ENCODE assay signal across 25 mouse cellular contexts in genomic region chr16:45998231-45998630, GRCm38 (mm10). TPM values are rescaled to one million over a fixed set of nuclear protein-coding genes. Genes with fewer than 3 reads are reported as not detected.
DNase-seq lines count a peak whose midpoint lies in the region; ATAC-seq and TF ChIP-seq lines count a peak whose summit lies in the region.
"Had no signal": no experiment of that assay in that cellular context is flagged by ENCODE, and none has a peak within 500 bp of the region (broad histone marks: within the 10 kb centered on the region; RNA-seq: fewer than 3 reads in every experiment).

No protein-coding gene starts in this region.

- peak; percentile 61 for DNase-seq in midbrain, embryonic 11.5 days (ENCODE audit: low spot score, missing footprints)
- no peak for DNase-seq in midbrain, postnatal 0 days (ENCODE audit: low spot score)
- DNase-seq in T-cell, adult 2 months (ENCODE audit: low spot score), result peak; percentile 37
- DNase-seq in left cerebral cortex, postnatal 10 days (ENCODE audit: extremely low spot score in 1 of 2, low spot score in 2 of 2), result no peak
- DNase-seq: adrenal gland, adult 8-10 months; adrenal gland, postnatal 25 days; B cell, adult 2 months; cerebellum, adult 18-20 months; cerebellum, adult 9-10 months; cerebellum, postnatal 14 days; gastrocnemius, postnatal 10 days; gastrocnemius, postnatal 36 days; kidney, adult 18-20 months had no signal

- H3K4me1 ChIP-seq in midbrain, embryonic 11.5 days (ENCODE audit: control insufficient read depth, insufficient read depth, low read length), result peaks cover 6% of the 10 kb centered on the region; the same call in 1 of the 2 replicates
- 0 out of 2 replicates have a peak, but pooled peaks cover 3% of the 10 kb centered on the region for H3K4me1 ChIP-seq in midbrain, postnatal 0 days (ENCODE audit: insufficient read depth, low read length)
- H3K4me1 ChIP-seq in heart, embryonic 11.5 days (ENCODE audit: control insufficient read depth, insufficient read depth, low read length), result no peaks in the 10 kb centered on the region
- H3K4me1 ChIP-seq: heart, embryonic 13.5 days had no signal

- H3K9me3 ChIP-seq in midbrain, embryonic 11.5 days (ENCODE audit: control insufficient read depth, low read length), result no peaks in the 10 kb centered on the region
- no peaks in the 10 kb centered on the region for H3K9me3 ChIP-seq in midbrain, postnatal 0 days (ENCODE audit: low read length)
- no peaks in the 10 kb centered on the region for H3K9me3 ChIP-seq in heart, embryonic 11.5 days (replicated peaks; ENCODE audit: control insufficient read depth, low read length)
- H3K9me3 ChIP-seq: forebrain, embryonic 10.5 days; forebrain, embryonic 13.5 days; heart, embryonic 13.5 days; hindbrain, embryonic 12.5 days; hindbrain, embryonic 15.5 days had no signal

- no peak for ATAC-seq in midbrain, embryonic 11.5 days (ENCODE audit: low FRiP score)
- no peak for ATAC-seq in midbrain, postnatal 0 days (ENCODE audit: low FRiP score)
- peak; percentile 7 for ATAC-seq in inflammation-experienced regulatory T-cells, adult 6 months
- ATAC-seq in heart, embryonic 11.5 days (replicated peaks; ENCODE audit: insufficient number of reproducible peaks, low FRiP score, low TSS enrichment), result no peak
- ATAC-seq: forebrain, embryonic 13.5 days; forebrain, embryonic 16.5 days; intestine, embryonic 16.5 days; Patski had no signal

- no peaks in the 10 kb centered on the region for H3K27me3 ChIP-seq in midbrain, embryonic 11.5 days (ENCODE audit: control insufficient read depth, insufficient read depth, low read length)
- no peaks in the 10 kb centered on the region for H3K27me3 ChIP-seq in midbrain, postnatal 0 days (ENCODE audit: insufficient read depth, low read length)
- H3K27me3 ChIP-seq in heart, embryonic 11.5 days (ENCODE audit: control insufficient read depth, insufficient read depth, low read length), result no peaks in the 10 kb centered on the region
- H3K27me3 ChIP-seq: CH12.LX; forebrain, embryonic 13.5 days; heart, embryonic 13.5 days; hindbrain, embryonic 12.5 days; hindbrain, embryonic 15.5 days; Patski had no signal

- no peak overlapping the region for H3K27ac ChIP-seq in midbrain, embryonic 11.5 days (ENCODE audit: low read depth, low read length)
- no peak overlapping the region for H3K27ac ChIP-seq in midbrain, postnatal 0 days (ENCODE audit: low read depth, low read length)
- no peak overlapping the region for H3K27ac ChIP-seq in heart, embryonic 11.5 days (ENCODE audit: low read depth, low read length)
- H3K27ac ChIP-seq: forebrain, embryonic 10.5 days; heart, embryonic 13.5 days; hindbrain, embryonic 12.5 days; hindbrain, embryonic 15.5 days had no signal

- TF ChIP-seq CTCF in midbrain, postnatal 0 days (IDR thresholded peaks at IDR 0.05), result no peak

- intact Hi-C loops in left cerebral cortex, postnatal 10 days (cut with DNase I), result no loop called here

- H3K9ac ChIP-seq in midbrain, embryonic 11.5 days (ENCODE audit: low read length), result no peak overlapping the region
- no peak overlapping the region for H3K9ac ChIP-seq in midbrain, postnatal 0 days (replicated peaks; ENCODE audit: low read length, poor library complexity, severe bottlenecking)
- no peak overlapping the region for H3K9ac ChIP-seq in heart, embryonic 11.5 days (ENCODE audit: low read depth, low read length)
- H3K9ac ChIP-seq: forebrain, embryonic 13.5 days; heart, embryonic 13.5 days; hindbrain, embryonic 12.5 days; hindbrain, embryonic 15.5 days had no signal

- H3K4me2 ChIP-seq in midbrain, embryonic 11.5 days, result no peak overlapping the region
- no peak overlapping the region for H3K4me2 ChIP-seq in midbrain, postnatal 0 days (ENCODE audit: low read depth, low read length, poor library complexity, severe bottlenecking)
- H3K4me2 ChIP-seq in heart, embryonic 11.5 days, result no peak overlapping the region
- H3K4me2 ChIP-seq: forebrain, embryonic 13.5 days; heart, embryonic 13.5 days; hindbrain, embryonic 12.5 days; hindbrain, embryonic 15.5 days had no signal

- 83% methylated on average over 7 of the region's 7 CpGs for WGBS in midbrain, embryonic 11.5 days
- 81% methylated on average over 7 of the region's 7 CpGs for WGBS in midbrain, postnatal 0 days
- 64% methylated on average over 7 of the region's 7 CpGs for WGBS in heart, embryonic 11.5 days (ENCODE audit: insufficient replicate concordance)

- no peak overlapping the region for H3K4me3 ChIP-seq in midbrain, embryonic 11.5 days (ENCODE audit: low read depth, low read length)
- H3K4me3 ChIP-seq in midbrain, postnatal 0 days (ENCODE audit: low read depth, low read length), result no peak overlapping the region
- H3K4me3 ChIP-seq in heart, embryonic 11.5 days (ENCODE audit: low read depth, low read length), result no peak overlapping the region
- H3K4me3 ChIP-seq: forebrain, embryonic 10.5 days; forebrain, embryonic 13.5 days; heart, embryonic 13.5 days; hindbrain, embryonic 12.5 days; hindbrain, embryonic 15.5 days had no signal

- H3K36me3 ChIP-seq in midbrain, embryonic 11.5 days (ENCODE audit: control insufficient read depth, insufficient read depth, low read length), result no peaks in the 10 kb centered on the region
- H3K36me3 ChIP-seq in midbrain, postnatal 0 days (ENCODE audit: insufficient read depth, low read length), result no peaks in the 10 kb centered on the region
- H3K36me3 ChIP-seq in heart, embryonic 11.5 days (ENCODE audit: control insufficient read depth, insufficient read depth, low read length), result no peaks in the 10 kb centered on the region
- H3K36me3 ChIP-seq: forebrain, embryonic 10.5 days; G1E; heart, embryonic 13.5 days; hindbrain, embryonic 12.5 days; hindbrain, embryonic 15.5 days had no signal

RNA-seq across cellular contexts. Expression of gene Plcxd2, which starts 11.8 kb away (rescaled TPM):
- 3.1 and 3.4 TPM in 2 replicates for polyA plus RNA-seq in midbrain, embryonic 11.5 days (2014; fragmentation: Nextera tagmentation; extraction: Ambion mirVana)
- 40.5 and 41.5 TPM in 2 replicates for total RNA-seq in midbrain, postnatal 0 days (2014; rRNA removed)
- polyA plus RNA-seq in midbrain, postnatal 0 days (2015; fragmentation: Nextera tagmentation; extraction: Ambion mirVana), result 12.9 and 13.3 TPM in 2 replicates
- polyA plus RNA-seq in inflammation-experienced regulatory T-cells, adult 6 months (2017; shearing (Covaris generic)), result 1 to 10 TPM; 2.6 to 6.1 (median 5.4) TPM
- 0.49 and 0.83 TPM in 2 replicates for polyA plus RNA-seq in heart, embryonic 11.5 days (2014; fragmentation: Nextera tagmentation; extraction: Ambion mirVana)
- total RNA-seq in left cerebral cortex, postnatal 10 days (2021), result 100 to 1,000 TPM; 105 to 117 TPM
- total RNA-seq: CH12.LX had no signal
- polyA plus RNA-seq: G1E had no signal

RNA-seq across cellular contexts. Expression of gene Phldb2, which starts 44.8 kb away (rescaled TPM):
- polyA plus RNA-seq in midbrain, embryonic 11.5 days (2014; fragmentation: Nextera tagmentation; extraction: Ambion mirVana), result 28.2 and 29.0 TPM in 2 replicates
- total RNA-seq in midbrain, postnatal 0 days (2014; rRNA removed), result 4.5 and 9.4 TPM in 2 replicates
- 4.2 and 4.8 TPM in 2 replicates for polyA plus RNA-seq in midbrain, postnatal 0 days (2015; fragmentation: Nextera tagmentation; extraction: Ambion mirVana)
- polyA plus RNA-seq in inflammation-experienced regulatory T-cells, adult 6 months (2017; shearing (Covaris generic)), result under 1 TPM in 1 of 3 experiments, not detected in 2; 0.15 TPM
- 37.3 and 38.2 TPM in 2 replicates for polyA plus RNA-seq in heart, embryonic 11.5 days (2014; fragmentation: Nextera tagmentation; extraction: Ambion mirVana)
- total RNA-seq in left cerebral cortex, postnatal 10 days (2021), result 1 to 10 TPM; 6.6 to 9.9 TPM
- total RNA-seq: CH12.LX had no signal
- polyA plus RNA-seq: G1E had no signal

Comparison
In these comparisons a context has a peak if more than half of its experiments do, and no peak if none do; other contexts are left out.
1. DNase-seq: peak in midbrain, embryonic 11.5 days (single experiment) and T-cell, adult 2 months (single experiment); none in midbrain, postnatal 0 days (single experiment) and left cerebral cortex, postnatal 10 days (0 of 2).